Mouse (Mus musculus) left cerebral cortex, postnatal 36 days (tissue): ENCODE results near the gene Trpm3. TPM values are rescaled to one million over a fixed set of nuclear protein-coding genes. Genes with fewer than 3 reads are reported as not detected.

ENCODE experiments used
- DNase-seq, 2 experiments: peaks; one replicate each; pipeline ENCODE4 v3.0.0; 2021 to 2022; ENCODE audit warnings: low spot score in 2 of 2, mixed read lengths in 1 of 2
- intact Hi-C: fragments of 180-260 bp; cut with DNase I; formaldehyde crosslinking; loops from one replicate; pipeline ENCODE4 v1.15.1; 2025
- total RNA-seq, 2 experiments: library from RNA; stranded (reverse); gene quantifications; 2 replicates each; pipeline ENCODE4 v1.2.3; 2021

The Trpm3 gene
- 10 to 100 TPM; 26.6 to 37.4 TPM for total RNA-seq

DNA sequence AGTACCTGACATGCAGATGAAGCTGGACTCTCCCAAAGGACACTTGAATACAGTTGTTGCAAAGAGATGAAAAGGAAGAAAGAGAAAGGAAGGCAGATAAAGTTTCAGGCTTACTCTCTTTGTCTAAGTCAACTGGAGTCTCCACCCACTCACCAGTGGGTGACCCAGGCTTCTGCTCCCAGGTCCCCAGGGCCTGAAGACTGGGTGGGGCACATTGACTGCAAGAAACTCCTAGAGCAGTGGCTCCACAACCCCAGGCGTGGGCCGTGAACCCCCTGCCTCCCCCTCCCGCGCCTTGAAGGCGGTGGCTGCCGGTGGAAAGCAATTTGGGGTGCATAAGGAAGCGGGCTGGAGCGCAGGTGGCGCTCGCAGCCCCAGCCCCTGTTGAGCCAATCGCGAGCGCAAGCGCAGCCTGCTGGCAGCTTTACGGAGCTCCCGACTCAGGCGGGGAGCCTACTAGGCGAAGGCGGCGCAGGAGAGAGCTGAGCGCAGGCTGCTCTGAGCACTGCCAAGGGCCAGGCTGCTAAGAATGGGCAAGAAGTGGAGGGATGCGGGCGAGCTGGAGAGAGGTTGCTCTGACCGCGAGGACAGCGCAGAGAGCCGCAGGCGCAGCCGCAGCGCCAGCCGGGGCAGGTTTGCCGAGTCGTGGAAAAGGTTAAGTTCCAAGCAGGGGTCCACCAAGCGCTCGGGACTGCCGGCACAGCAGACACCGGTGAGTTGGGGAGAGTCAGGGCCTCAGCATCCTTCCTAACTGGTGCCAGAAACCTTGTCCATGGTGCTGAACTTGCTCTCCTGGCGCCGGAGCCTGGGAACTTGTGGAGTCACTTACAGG lies at the start of gene Trpm3:
Gene Trpm3, plus strand, starts transcription at position 457 of the 832 bp plus-strand sequence.
- peak; percentile 64 to 68 for DNase-seq
- intact Hi-C loops, result no loop called here

DNA sequence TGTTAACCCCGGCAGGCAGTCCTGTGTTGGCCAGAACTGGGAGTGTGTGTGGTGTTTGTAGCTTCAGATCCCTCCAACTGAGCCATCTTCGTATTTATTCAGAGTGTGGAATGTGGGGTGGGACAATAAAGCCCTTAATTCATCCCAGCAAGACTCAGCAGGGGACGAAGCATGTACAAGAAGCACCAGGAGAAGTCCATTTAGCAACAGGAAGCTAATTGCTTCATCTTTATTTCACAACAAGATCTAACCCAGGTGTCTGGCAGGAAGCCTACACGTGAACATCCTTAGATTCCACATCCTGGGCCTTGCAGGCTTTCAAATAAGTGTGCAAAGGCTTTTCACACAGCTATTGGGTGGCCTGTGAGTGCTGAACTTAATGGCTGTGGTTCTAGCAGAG lies 38.3 kb upstream of the Trpm3 start:
- intact Hi-C loops, result no loop called here
- DNase-seq, result no peak

DNA sequence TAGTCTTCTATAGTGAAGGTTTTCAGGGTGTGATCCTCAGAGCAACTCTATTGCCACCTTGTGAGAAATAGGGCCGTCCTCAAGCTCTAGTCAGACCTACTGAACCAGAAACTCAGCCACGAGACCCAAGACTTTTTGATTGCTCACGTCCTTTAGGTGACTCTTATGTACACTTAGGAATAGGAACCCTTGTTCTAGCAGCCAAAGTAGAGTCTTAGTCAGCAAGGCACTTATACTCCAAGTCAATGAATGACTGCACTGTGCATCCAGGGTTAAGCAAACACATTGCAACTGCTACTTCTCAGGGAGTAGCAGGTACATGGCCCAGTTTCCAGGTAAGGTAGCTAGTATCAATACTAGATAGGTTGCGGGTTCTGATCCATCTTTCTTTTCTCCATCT lies 35.0 kb upstream of the Trpm3 start:
- intact Hi-C loops, result no loop called here
- no peak for DNase-seq

DNA sequence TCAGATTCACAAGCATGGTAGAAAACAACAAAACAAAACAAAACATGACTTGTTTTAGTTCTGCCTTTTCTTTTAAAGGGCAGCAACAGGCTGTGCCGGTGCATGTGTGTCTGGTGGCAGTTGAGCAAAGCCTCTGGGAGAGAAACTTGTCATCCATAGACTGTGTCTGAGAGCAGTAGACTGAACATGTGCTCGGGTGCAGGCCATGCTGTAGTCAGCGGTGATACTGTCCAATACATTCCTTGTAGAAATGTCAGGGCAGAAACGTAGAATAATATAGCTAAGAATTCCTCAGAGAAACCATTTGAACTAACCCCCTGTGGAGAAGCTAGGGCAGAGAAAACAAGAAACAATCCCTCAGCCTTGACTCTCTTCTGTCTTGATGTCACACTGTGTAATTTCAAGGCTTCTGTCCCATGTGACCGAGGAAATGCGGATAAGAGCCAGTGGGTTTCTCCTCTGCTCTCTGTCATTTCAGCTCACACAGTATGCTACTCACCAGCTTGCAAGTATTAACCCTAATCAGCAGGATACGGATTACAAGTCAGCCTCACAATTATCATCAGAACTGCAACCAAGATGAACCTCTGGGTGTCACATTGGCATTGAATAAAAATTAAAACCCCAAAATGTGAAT lies 33.9 kb upstream of the Trpm3 start:
- DNase-seq, result no peak
- intact Hi-C loops, result no loop called here

DNA sequence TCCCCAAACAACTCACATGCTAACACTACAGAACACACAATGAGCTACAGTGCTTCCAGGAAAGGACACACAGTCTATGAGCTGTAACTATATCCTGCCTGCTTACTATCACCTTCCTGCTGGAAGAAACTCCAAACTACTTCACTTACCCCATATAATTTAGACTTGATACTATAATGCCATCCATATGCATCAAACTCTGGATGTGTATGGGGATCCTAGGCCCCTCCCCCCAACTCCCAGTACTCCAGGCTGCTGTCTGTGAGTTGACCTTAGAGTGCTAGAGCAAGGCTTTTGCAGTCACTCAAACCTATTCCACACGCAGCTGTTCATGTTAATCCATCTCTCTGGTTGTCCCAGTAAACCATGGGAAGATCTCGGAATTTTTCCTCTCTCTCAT lies 33.2 kb upstream of the Trpm3 start:
- intact Hi-C loops, result no loop called here
- no peak for DNase-seq

DNA sequence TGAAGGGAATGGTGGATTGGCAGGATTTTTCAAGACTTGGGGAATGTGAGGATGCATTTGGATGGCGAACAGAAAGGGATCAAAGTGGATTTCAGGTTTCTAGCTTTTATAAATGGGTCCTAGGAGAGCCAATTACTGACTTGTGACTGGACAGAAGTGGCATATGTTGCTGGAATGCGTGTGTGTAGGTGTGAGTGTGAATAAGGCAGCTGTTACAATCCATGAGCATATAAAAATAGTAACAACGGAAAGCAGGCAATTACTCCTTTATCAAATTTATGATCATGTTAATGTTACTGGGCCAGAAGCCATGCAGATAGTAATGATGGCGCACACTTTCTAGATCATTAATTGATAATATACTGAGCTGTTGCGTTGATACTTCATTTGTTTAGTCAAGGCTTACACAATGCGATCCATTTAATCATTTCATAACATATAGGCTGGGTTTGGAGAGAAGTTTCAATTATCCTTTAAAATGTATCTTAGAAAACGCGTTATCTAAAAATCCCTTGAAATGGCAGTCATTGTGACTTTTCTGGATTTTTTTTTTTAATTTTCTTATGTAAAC lies 29.9 kb upstream of the Trpm3 start:
- intact Hi-C loops, result no loop called here
- no peak for DNase-seq

DNA sequence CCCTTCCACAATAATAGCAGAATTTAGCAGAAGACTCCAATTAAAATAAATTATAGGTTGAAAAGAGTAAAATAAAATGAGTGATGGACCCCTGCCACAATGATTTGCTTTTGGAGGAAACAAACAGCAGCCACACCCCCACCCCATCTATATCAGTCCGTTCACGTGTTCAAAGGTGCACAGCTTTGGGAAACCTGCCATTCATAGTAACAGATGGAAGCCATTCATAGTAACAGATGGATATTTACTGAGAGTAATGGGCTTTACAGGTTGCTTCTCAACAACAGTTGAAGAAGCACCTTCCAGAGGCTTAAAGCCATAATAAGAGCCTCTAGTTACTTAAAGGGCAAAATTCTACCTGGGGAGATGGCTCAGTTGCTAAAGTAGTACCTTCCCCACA lies 17.9 kb upstream of the Trpm3 start:
- intact Hi-C loops, result no loop called here
- DNase-seq, result no peak

DNA sequence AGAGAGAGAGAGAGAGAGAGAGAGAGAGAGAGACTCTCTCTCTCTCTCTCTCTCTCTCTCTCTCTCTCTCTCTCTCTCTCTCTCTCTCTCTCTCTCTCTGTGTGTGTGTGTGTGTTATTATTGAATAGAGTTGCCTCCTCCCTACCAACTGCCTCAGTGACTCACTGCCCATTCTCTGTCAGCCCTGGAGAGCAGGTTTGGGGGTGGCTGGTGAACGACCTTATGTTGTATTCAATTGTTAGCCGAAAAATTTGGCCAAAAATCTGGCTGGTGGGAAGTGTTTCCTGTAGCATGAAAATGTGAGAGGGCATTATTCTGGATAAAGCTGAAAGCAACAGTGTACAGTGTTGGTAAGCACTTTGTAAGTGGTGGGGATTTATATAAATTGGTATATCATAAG lies 17.2 kb upstream of the Trpm3 start:
- no peak for DNase-seq
- intact Hi-C loops, result no loop called here

DNA sequence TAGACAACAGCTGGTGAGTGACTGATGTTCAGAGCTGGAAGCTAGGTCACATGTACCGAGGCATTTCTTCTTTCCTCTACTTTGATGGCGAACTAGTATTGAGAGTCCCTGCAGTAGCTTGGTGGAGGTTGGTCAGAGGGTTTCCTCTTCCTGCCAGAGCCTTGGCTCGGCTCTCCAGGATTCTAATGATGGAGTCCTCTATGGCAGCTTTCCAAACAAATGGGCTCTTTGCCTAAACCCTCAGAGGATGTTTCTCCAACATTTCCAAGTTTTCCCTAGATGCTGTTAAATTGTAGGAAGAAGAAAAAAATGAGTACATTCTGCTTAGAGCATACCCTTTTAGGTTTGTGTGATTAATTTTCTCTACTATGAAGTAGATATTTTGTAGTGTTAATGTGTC lies 6.2 kb upstream of the Trpm3 start:
- intact Hi-C loops, result no loop called here
- DNase-seq, result no peak

DNA sequence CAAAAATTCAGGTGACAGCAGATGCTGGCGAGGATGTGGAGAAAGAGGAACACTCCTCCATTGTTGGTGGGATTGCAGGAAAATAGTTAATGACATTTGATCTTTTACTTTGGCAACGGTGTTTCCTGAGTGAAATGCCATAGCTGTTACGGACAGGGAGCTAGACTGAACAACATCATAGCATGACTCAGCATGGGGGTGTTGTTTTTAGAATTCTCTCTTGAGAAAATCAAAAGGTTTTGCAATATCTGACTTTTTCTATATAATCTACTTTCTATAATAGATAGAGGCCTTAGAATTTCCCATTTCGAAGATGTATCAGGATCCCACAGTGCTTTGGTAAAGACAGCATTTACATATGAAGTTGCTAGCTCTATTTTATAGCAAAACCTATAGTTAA lies 39.7 kb downstream of the Trpm3 start:
- no peak for DNase-seq
- intact Hi-C loops, result no loop called here

DNA sequence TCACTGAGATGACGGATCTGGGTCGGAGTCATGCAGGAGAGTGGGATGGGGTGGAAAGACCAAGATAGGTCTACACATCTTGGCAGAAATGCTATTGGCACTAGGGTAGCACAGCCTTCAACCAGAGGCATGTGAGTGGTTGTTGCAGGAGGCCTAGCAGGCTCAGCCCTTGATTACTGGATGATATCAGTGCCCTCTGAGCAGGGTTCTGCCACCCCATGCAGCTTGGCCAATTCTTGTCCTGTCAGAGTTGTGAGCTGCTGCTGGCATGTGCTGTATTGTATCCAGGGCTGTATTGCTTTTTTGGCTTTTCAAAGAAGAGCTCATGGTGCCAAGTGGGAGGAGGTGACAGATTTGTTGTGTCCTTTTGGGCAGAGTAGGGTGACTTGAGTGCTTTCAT lies 40.2 kb downstream of the Trpm3 start:
- DNase-seq, result no peak
- intact Hi-C loops, result no loop called here

DNA sequence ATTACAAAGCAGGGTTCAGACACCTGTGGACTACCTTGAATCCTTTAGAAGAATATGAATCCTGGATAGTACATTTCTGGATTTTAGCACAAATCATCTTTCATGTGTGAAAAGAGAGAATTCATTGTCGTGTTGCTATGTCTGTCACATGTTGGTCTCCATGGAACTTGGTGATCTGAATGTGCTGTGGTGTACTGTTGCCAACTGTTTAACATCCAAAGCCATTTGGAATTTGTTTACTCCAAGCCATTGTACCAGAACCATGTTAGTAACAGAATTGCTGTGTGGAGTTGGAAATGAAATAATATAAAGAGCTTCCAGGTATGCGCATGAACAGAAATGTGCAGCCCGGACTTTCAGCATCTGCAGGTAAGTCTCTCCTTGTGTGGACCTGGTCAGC lies 41.3 kb downstream of the Trpm3 start:
- no peak for DNase-seq
- intact Hi-C loops, result no loop called here

DNA sequence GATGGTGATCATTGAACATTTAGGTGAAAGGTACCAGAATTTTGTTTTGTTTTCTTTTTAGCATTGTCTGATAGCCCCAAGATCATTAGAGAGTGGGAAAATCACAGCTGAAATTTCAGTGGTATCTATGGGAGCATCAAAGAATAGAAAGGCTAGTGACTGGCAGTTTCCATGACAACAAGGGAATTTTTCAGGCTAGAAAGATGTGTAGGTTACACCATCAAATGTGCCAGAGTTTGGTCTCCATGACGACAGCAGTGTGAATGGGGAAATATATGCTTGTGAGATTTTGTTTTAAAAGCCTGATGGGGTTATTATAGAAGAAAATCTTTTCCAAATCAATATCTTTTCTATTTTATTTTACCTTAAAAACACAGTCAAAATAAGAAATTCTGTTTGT lies 50.9 kb downstream of the Trpm3 start:
- DNase-seq, result peak; percentile 4 to 8
- intact Hi-C loops, result no loop called here

DNA sequence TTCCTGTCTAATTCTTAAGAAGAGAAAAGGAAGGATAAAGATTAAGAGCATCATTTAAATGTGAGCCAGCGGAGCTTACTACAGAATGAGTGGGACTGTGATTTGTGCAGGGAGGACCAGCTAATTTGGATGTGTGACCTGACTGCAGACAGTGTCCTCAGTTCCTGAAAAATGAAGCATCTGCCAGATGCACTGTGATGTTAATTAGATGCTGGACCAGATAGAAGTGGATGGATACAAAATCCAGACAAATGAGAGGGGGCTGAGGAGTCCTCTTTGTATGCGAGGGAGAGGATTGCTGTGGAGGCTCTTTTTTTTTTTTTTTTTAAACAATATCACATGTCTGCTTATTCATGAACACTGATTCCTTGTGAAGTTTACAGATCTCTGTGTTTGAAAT lies 83.7 kb downstream of the Trpm3 start:
- DNase-seq, result no peak
- intact Hi-C loops, result no loop called here

DNA sequence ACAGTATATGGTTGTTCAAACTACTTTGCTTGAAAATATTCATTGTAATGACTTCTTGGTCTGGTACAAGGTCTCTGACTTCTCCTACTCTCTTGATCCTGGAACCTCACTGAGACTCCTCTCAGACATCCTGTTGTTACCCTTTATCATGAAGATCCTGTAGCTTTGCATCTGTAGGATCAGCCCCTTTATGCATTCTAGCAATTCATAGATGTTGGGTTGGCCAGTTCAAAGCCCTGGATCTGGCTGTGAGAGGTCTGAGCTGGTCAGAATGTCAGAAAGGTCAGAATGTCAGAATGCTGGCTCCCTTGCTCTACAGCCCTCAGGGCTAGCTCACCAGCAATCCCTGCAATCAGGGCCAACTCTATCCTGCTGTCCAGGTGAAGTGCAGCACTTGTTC lies 95.3 kb downstream of the Trpm3 start:
- intact Hi-C loops, result no loop called here
- no peak for DNase-seq

DNA sequence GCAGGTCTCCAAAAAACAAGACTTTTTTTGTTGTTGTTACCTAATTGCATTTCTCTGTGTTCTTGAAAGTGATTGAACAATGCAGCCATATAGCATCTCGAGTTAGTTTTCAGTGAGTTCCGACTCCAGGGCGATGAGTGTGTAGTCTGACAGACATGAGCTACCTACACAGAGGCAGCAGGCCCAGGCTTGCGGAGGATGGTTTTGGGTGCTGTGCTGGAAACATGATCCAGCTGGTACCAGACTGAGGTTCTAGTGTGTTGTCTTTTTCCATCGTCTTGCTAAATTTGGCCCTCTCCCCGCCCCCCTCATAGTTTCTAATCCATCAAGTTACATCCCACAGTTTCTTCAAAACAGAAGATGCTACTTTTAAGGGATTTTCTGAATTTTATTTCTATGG lies 110.2 kb downstream of the Trpm3 start:
- intact Hi-C loops, result no loop called here

DNA sequence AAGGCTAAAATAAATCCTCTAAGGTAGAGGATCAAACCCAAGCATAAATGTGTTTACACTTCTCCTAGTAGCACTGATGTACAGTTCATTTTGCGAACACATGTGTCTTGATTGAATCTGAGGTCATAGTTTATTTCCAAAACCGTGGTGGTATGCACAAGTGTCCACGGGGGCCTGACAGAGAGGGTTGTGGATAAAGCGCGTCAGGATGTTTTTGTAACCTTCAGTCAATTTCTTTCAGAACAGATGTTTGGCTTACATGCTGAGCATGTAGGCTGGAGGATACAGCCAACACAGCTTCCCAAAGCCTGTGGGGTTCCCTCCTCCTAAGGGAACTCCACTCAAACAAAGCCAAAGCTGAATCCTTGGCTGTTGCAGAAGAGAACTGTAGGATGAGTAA lies 134.1 kb downstream of the Trpm3 start:
- intact Hi-C loops, result no loop called here
- no peak for DNase-seq

More for the DNA sequence above, 110.2 kb downstream of the Trpm3 start:
- DNase-seq, result peak; percentile 55 to 58

DNA sequence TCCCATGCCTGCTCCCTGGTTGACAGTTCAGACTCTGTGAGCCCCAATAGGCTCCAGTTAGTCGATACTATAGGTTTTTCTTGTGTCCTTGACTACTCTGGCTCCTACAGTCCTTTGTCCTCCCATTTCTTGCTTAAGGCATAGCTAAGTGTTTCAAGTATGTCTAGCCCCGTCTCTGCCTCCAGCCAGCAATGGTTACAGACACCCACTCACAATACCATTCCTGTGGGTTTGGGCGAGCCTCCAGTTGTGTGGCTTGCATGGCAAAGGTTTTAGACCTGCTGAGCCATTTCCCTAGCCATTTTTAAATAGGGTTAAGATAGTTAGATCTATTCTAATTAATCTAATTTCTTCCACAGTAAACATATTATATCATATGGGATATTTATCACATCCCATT lies 145.8 kb downstream of the Trpm3 start:
- no peak for DNase-seq
- intact Hi-C loops, result no loop called here

DNA sequence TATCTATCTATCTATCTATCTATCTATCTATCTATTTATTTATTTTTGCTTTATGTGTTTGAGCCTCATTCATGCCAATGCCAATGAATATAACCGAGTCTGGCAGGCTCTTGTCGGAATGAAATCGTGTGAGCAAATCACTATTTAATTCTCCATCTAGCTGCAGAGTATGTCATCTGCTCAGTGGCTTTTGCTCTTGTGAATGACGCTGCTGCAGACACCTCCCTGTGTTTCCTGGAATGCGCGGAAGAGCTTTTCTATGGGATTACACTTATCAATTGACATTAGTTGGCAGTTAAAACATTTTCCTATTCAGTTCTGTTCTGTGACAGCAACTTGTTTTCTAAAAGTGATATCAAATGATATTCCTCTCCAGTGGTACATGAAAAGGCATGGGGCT lies 153.8 kb downstream of the Trpm3 start:
- intact Hi-C loops, result no loop called here
- DNase-seq, result no peak

DNA sequence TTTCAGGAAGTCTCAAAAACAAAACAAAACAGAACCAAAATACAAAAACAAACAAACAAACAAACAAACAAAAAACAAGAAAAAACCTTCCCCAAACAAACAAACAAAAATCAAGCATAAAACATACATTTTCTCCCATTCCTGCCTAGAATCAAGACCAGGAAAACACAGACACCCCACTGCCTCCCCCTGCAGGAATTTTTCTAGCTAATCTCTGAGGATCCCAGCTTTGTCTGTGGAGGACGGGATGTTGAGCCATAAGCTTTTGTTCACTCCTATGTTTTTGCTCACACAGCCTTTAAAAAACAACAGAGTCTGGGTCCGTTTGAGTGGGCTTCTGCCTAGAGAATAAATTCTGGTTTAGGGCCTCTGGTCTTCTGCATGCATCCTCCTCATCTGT lies 162.1 kb downstream of the Trpm3 start:
- intact Hi-C loops, result loop anchor here (5.0 kb wide), 5 partner anchors 384 to 729 kb away; partner anchors contain the start of gene Cemip2
- DNase-seq, result peak in 1 of 2 experiments; percentile 4
